Mouse (Mus musculus): ENCODE data around the gene Spata5. TPM values are rescaled to one million over a fixed set of nuclear protein-coding genes. Genes with fewer than 3 reads are reported as not detected.
A peak's percentile ranks its signal among the peaks of the same experiment; 100 is the strongest.

Spata5 gene
- total and polyA plus RNA-seq, 3 experiments, result 33.5 to 67.6 TPM; not detected in 1

DNA sequence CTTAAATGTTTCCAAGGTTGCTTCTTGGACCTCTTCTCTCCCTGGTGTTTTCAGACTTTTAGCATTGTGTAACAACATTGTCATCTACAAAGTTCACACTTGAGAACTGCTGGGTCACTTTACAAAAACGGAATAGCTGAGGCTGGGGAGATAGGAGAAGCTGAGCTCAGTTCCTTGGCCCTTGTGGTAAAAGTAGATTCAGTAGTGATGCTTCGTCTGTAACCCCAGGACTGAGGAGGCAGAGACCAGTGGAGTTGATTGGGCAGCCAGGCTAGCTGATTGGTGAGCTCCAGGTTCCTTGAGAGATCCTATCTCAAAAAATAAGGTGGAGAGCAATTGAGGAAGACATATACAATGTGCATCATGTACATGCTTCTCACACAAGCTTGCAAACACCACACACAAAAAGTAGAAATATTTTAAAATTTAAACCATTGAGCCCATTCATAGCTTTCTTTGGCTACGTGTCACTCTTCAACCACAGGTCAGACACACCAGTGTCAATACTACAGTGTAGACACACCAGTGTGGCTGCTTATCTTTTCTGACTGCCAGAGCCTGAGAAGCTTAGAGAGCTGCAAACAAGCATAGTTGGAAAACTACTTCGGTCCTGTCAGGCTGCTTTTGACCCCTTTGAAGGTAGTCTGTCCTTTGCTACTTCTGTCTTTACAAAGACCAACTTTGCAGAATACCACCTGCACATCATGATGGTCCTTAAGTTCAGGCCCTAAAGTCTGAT lies 138.2 kb downstream of the Spata5 start:
- H3K9ac ChIP-seq (ENCODE audit: control insufficient read depth, low read depth, low read length, poor library complexity, severe bottlenecking), result peak overlapping the region; percentile 13; the same call in 1 of the 2 replicates
- H3K79me2 ChIP-seq (ENCODE audit: control insufficient read depth, insufficient read depth, low read length, poor library complexity), result no peaks in the 10 kb centered on the region
- peaks cover 2 to 66% of the 10 kb centered on the region in 2 experiments; a peak in 3 of 4 replicates for H3K36me3 ChIP-seq (ENCODE audit: control insufficient read depth in 1 of 2, insufficient read depth in 2 of 2, low read length in 2 of 2)
- H3K4me1 ChIP-seq (ENCODE audit: control insufficient read depth in 1 of 2, insufficient read depth in 2 of 2, low read length in 2 of 2), result peaks cover 44 to 49% of the 10 kb centered on the region in 2 experiments
- H3K4me3 ChIP-seq (ENCODE audit: control insufficient read depth in 1 of 2, insufficient read depth in 1 of 2, low read depth in 2 of 2, low read length in 2 of 2), result no peak overlapping the region
- TF ChIP-seq HCFC1 (IDR thresholded peaks at IDR 0.05; ENCODE audit: low read depth, low read length) (no peak), MAZ (IDR thresholded peaks at IDR 0.05; ENCODE audit: low read depth, low read length) (no peak), GATA1 (IDR thresholded peaks at IDR 0.05; ENCODE audit: low read depth, low read length) (peak; percentile 31; the same call in 1 of the 2 replicates), ZNF384 (IDR thresholded peaks at IDR 0.05; ENCODE audit: low read depth, low read length) (peak; percentile 45; the same call in 1 of the 2 replicates), MYC (IDR thresholded peaks at IDR 0.05; ENCODE audit: low read depth, low read length) (no peak), POLR2A (IDR thresholded peaks at IDR 0.05; ENCODE audit: control insufficient read depth in 1 of 2, insufficient read depth in 1 of 2, low read depth in 1 of 2, low read length in 2 of 2, poor library complexity in 1 of 2) (no peak), TCF12 (IDR thresholded peaks at IDR 0.05; ENCODE audit: low read depth, low read length) (0 out of 2 replicates have a peak, but pooled peaks have one; percentile 16), MAFK (IDR thresholded peaks at IDR 0.05; ENCODE audit: borderline replicate concordance, low read depth, low read length) (no peak), ZKSCAN1 (IDR thresholded peaks at IDR 0.05; ENCODE audit: low read depth, low read length) (no peak), ETS1 (IDR thresholded peaks at IDR 0.05; ENCODE audit: low read depth, low read length) (peak; percentile 35; the same call in 1 of the 2 replicates), CHD1 (IDR thresholded peaks at IDR 0.05; ENCODE audit: low read depth, low read length) (0 out of 2 replicates have a peak, but pooled peaks have one; percentile 27), USF2 (IDR thresholded peaks at IDR 0.05; ENCODE audit: borderline replicate concordance in 1 of 2, insufficient read depth in 1 of 2, low read depth in 1 of 2, low read length in 2 of 2) (no peak), RCOR1 (IDR thresholded peaks at IDR 0.05; ENCODE audit: low read depth, low read length) (no peak), SIN3A (IDR thresholded peaks at IDR 0.05; ENCODE audit: low read length) (no peak), USF1 (IDR thresholded peaks at IDR 0.05; ENCODE audit: low read depth, low read length) (no peak), EP300 (IDR thresholded peaks at IDR 0.05; ENCODE audit: low read depth in 1 of 2, low read length in 2 of 2) (no peak), MXI1 (IDR thresholded peaks at IDR 0.05; ENCODE audit: low read depth, low read length) (0 out of 2 replicates have a peak, but pooled peaks have one; percentile 20)
- no peaks in the 10 kb centered on the region for H3K9me3 ChIP-seq (replicated peaks; ENCODE audit: insufficient read depth, low read length)
- no peaks in the 10 kb centered on the region for H3K27me3 ChIP-seq (ENCODE audit: control insufficient read depth in 1 of 2, insufficient read depth in 2 of 2, low read length in 2 of 2)
- DNase-seq (ENCODE audit: low read depth, low spot score), result peak; percentile 57
- H3K27ac ChIP-seq (ENCODE audit: control insufficient read depth, low read depth, low read length), result peak overlapping the region; percentile 82

GRCm38 (mm10) chr3:37559339-37559738 lies 139.6 kb downstream of the Spata5 start:
- Histone ChIP-seq H3K27me3 (ENCODE audit: control insufficient read depth in 1 of 2, insufficient read depth in 2 of 2, low read length in 2 of 2) (no peaks in the 10 kb centered on the region), H3K4me3 (ENCODE audit: control insufficient read depth in 1 of 2, insufficient read depth in 1 of 2, low read depth in 2 of 2, low read length in 2 of 2) (no peak overlapping the region), H3K9me3 (replicated peaks; ENCODE audit: insufficient read depth, low read length) (no peaks in the 10 kb centered on the region), H3K4me1 (ENCODE audit: control insufficient read depth in 1 of 2, insufficient read depth in 2 of 2, low read length in 2 of 2) (peaks cover 38 to 42% of the 10 kb centered on the region in 2 experiments), H3K9ac (ENCODE audit: control insufficient read depth, low read depth, low read length, poor library complexity, severe bottlenecking) (no peak overlapping the region), H3K36me3 (ENCODE audit: control insufficient read depth in 1 of 2, insufficient read depth in 2 of 2, low read length in 2 of 2) (peaks cover 2 to 57% of the 10 kb centered on the region in 2 experiments), H3K79me2 (ENCODE audit: control insufficient read depth, insufficient read depth, low read length, poor library complexity) (no peaks in the 10 kb centered on the region), H3K27ac (ENCODE audit: control insufficient read depth, low read depth, low read length) (peak overlapping the region; percentile 53)
- DNase-seq (ENCODE audit: low read depth, low spot score), result peak; percentile 79
- TF ChIP-seq RCOR1 (IDR thresholded peaks at IDR 0.05; ENCODE audit: low read depth, low read length) (peak; percentile 93), TBP (IDR thresholded peaks at IDR 0.05; ENCODE audit: low read depth, low read length) (0 out of 2 replicates have a peak, but pooled peaks have one; percentile 30), NRF1 (IDR thresholded peaks at IDR 0.05; ENCODE audit: insufficient read depth, low read depth, low read length, poor library complexity, severe bottlenecking) (no peak), GATA1 (IDR thresholded peaks at IDR 0.05; ENCODE audit: low read depth, low read length) (peak; percentile 96), TCF12 (IDR thresholded peaks at IDR 0.05; ENCODE audit: low read depth, low read length) (peak; percentile 97), MAX (IDR thresholded peaks at IDR 0.05; ENCODE audit: low read length) (0 out of 2 replicates have a peak, but pooled peaks have one; percentile 11), MYC (IDR thresholded peaks at IDR 0.05; ENCODE audit: low read depth, low read length) (0 out of 2 replicates have a peak, but pooled peaks have one; percentile 56), MAFK (IDR thresholded peaks at IDR 0.05; ENCODE audit: borderline replicate concordance, low read depth, low read length) (peak; percentile 61; the same call in 1 of the 2 replicates), SIN3A (IDR thresholded peaks at IDR 0.05; ENCODE audit: low read length) (peak; percentile 72; the same call in 1 of the 2 replicates), ZNF384 (IDR thresholded peaks at IDR 0.05; ENCODE audit: low read depth, low read length) (peak; percentile 94), EP300 (IDR thresholded peaks at IDR 0.05; ENCODE audit: low read depth in 1 of 2, low read length in 2 of 2) (peak; percentile 91 to 94), HCFC1 (IDR thresholded peaks at IDR 0.05; ENCODE audit: low read depth, low read length) (no peak), NELFE (IDR thresholded peaks at IDR 0.05; ENCODE audit: low read depth, low read length) (no peak), ETS1 (IDR thresholded peaks at IDR 0.05; ENCODE audit: low read depth, low read length) (peak; percentile 97), E2F4 (IDR thresholded peaks at IDR 0.05; ENCODE audit: borderline replicate concordance, low read depth, low read length) (no peak), MAZ (IDR thresholded peaks at IDR 0.05; ENCODE audit: low read depth, low read length) (0 out of 2 replicates have a peak, but pooled peaks have one; percentile 31), CHD2 (IDR thresholded peaks at IDR 0.05; ENCODE audit: low read length) (no peak), MEF2A (IDR thresholded peaks at IDR 0.05; ENCODE audit: extremely low read depth, insufficient replicate concordance, low read depth, low read length, poor library complexity, severe bottlenecking) (peak; percentile 90; the same call in 1 of the 2 replicates), MYB (IDR thresholded peaks at IDR 0.05; ENCODE audit: low read depth, low read length) (0 out of 2 replicates have a peak, but pooled peaks have one; percentile 46), ZKSCAN1 (IDR thresholded peaks at IDR 0.05; ENCODE audit: low read depth, low read length) (no peak)

Measured in MEL (cell line).